Mouse (Mus musculus) liver, embryonic 13.5 days (tissue): Measurements from ENCODE around the gene Phgr1. TPM values are rescaled to one million over a fixed set of nuclear protein-coding genes. Genes with fewer than 3 reads are reported as not detected.

Experiments
- ATAC-seq: fragments of 200-750 bp; cut with Nextera tagmentation; 2 replicates; pipeline ENCODE4 v1.8.0; 2017; ENCODE audit warnings: low read depth, mild to moderate bottlenecking, moderate number of reproducible peaks, moderate library complexity
- DNase-seq: peaks from one replicate; pipeline ENCODE4 v3.0.0; 2022
- H3K27ac ChIP-seq: fragments of 300-500 bp; sonication (generic); 2 replicates; pipeline ENCODE4 v1.5.1; 2015; ENCODE audit warnings: moderate library complexity, mild to moderate bottlenecking, inconsistent platforms
- H3K27me3 ChIP-seq: fragments of 300-500 bp; sonication (generic); 2 replicates; pipeline ENCODE4 v1.6.1; 2015; ENCODE audit warnings: mild to moderate bottlenecking, inconsistent platforms
- H3K36me3 ChIP-seq: fragments of 300-500 bp; sonication (generic); 2 replicates; pipeline ENCODE4 v1.6.1; 2015; ENCODE audit warnings: mild to moderate bottlenecking, inconsistent platforms
- H3K4me1 ChIP-seq: fragments of 300-500 bp; sonication (generic); replicated peaks from 2 replicates; pipeline ENCODE4 v1.6.1; 2015; ENCODE audit warnings: inconsistent platforms
- H3K4me2 ChIP-seq: fragments of 300-500 bp; sonication (generic); 2 replicates; pipeline ENCODE4 v1.6.1; 2015; ENCODE audit warnings: inconsistent platforms, mild to moderate bottlenecking, moderate library complexity
- H3K4me3 ChIP-seq: fragments of 300-500 bp; sonication (generic); replicated peaks from 2 replicates; pipeline ENCODE4 v1.5.1; 2015; ENCODE audit warnings: mild to moderate bottlenecking, inconsistent platforms
- H3K9ac ChIP-seq: fragments of 300-500 bp; sonication (generic); 2 replicates; pipeline ENCODE4 v1.6.1; 2015; ENCODE audit warnings: mild to moderate bottlenecking, inconsistent platforms
- H3K9me3 ChIP-seq: fragments of 300-500 bp; sonication (generic); replicated peaks from 2 replicates; pipeline ENCODE4 v1.6.1; 2016; ENCODE audit warnings: inconsistent platforms
- WGBS: fragments of 180-500 bp; shearing (Covaris S2); methylation state at CpG from one replicate; pipeline ENCODE4 v1.1.7; 2015; ENCODE audit not compliant: insufficient replicate concordance; 5-methylcytosine and 5-hydroxymethylcytosine counted together
- polyA plus RNA-seq: library from polyadenylated mRNA; unstranded; fragments of >200 nt; fragmentation: Nextera tagmentation; extraction: Ambion mirVana; gene quantifications from 2 replicates; pipeline ENCODE4 v1.2.1, GENCODE M21; 2015

Phgr1 gene
- polyA plus RNA-seq, 1 experiment from 2014 or later, result not detected

DNA sequence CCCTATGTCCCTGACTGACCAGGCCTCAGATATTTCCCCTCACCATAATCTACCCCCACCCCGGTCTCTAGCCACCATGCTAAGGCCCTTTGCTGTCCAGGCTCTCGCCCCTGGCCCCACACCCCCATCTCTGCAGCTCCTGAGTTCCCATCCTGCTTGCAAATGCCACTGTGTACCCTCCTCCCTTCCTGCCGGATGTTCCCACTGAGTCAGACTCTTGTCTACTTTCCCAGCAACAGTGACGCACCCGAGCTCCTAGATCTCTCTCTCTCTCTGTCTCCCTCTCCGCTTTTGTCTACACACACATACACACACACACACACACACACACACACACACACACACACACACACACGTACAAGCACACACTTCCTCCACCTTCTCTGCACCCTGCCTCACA lies 9.1 kb upstream of the Phgr1 start:
- DNase-seq (no peak), ATAC-seq (no peak)
- H3K4me1 ChIP-seq, result peaks cover 61% of the 10 kb centered on the region
- H3K36me3 ChIP-seq, result no peaks in the 10 kb centered on the region
- peaks cover 16% of the 10 kb centered on the region for H3K27me3 ChIP-seq
- WGBS, result 66% methylated on average over 7 of the region's 7 CpGs
- no peaks in the 10 kb centered on the region for H3K9me3 ChIP-seq
- 0 out of 2 replicates have a peak overlapping the region, but pooled peaks have one; percentile 71 for H3K4me2 ChIP-seq
- H3K9ac ChIP-seq, result 0 out of 2 replicates have a peak overlapping the region, but pooled peaks have one; percentile 63
- H3K4me3 ChIP-seq, result no peak overlapping the region
- H3K27ac ChIP-seq, result peak overlapping the region; percentile 75

DNA sequence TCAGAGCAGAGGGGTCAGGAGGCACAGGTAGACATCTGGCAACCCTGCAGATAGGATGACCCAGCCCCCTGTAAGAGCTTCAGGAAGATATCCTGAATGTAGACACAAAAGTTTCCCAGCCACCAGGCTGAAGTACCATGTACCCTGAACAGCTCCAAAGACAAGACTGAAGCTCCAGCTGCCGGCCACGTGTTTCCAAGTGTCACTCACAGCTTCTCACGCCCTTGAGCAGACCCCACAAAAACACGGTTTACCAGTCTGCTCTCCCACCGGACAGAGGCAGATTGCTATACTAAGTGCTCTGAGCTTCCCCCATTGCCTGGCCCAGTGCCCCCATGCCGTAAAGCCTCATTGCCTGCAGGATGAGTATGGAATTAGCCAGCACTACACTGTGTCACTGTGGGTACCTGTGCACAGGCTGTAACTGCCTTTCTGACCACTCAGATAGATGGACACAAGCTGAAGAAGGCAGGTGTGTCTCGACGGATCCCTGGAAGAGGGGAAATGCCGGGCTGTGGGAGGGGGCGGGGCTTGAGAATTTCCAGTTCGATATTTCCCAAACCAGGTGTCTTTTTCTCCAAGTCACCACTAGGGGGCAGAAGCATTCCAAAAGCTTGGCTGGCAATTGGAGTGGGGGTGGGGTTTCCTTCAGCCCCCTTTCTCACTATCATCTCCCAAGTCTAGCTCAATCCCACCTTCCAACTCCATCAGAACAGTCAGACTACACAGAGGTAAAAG lies 8.3 kb upstream of the Phgr1 start:
- peak overlapping the region; percentile 75; the same call in 1 of the 2 replicates for H3K27ac ChIP-seq
- ATAC-seq (no peak), DNase-seq (peak; percentile 45)
- peaks cover 56% of the 10 kb centered on the region for H3K4me1 ChIP-seq
- H3K9ac ChIP-seq, result no peak overlapping the region
- H3K27me3 ChIP-seq, result peaks cover 12% of the 10 kb centered on the region
- peak overlapping the region; percentile 34 for H3K4me2 ChIP-seq
- WGBS, result 22% methylated on average over 11 of the region's 11 CpGs
- no peaks in the 10 kb centered on the region for H3K36me3 ChIP-seq
- no peak overlapping the region for H3K4me3 ChIP-seq
- H3K9me3 ChIP-seq, result no peaks in the 10 kb centered on the region

DNA sequence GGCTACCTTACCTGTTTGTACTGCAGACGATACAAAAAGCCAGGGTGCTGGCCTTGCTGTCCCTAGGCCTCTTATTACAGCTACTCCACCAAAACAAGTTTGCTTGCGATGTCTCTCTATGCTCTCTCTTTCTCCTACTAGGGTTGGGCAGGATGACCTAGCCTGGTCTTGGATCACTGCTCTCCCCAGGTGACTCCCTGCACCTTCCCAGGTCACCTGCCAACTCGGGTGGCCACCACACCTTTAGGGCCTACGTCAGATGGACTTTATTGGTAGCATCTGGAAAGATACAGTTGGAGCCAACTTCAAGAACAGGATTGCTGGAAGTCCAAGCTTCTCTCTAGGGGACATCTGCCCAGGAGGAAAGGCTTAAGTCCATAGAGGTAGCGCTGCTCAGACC lies 7.7 kb upstream of the Phgr1 start:
- Histone ChIP-seq H3K36me3 (no peaks in the 10 kb centered on the region), H3K4me2 (no peak overlapping the region), H3K4me3 (no peak overlapping the region), H3K9ac (no peak overlapping the region), H3K27ac (no peak overlapping the region), H3K4me1 (peaks cover 51% of the 10 kb centered on the region), H3K9me3 (no peaks in the 10 kb centered on the region), H3K27me3 (peaks cover 12% of the 10 kb centered on the region)
- no peak for ATAC-seq
- no peak for DNase-seq
- 76% methylated on average over 5 of the region's 5 CpGs for WGBS

DNA sequence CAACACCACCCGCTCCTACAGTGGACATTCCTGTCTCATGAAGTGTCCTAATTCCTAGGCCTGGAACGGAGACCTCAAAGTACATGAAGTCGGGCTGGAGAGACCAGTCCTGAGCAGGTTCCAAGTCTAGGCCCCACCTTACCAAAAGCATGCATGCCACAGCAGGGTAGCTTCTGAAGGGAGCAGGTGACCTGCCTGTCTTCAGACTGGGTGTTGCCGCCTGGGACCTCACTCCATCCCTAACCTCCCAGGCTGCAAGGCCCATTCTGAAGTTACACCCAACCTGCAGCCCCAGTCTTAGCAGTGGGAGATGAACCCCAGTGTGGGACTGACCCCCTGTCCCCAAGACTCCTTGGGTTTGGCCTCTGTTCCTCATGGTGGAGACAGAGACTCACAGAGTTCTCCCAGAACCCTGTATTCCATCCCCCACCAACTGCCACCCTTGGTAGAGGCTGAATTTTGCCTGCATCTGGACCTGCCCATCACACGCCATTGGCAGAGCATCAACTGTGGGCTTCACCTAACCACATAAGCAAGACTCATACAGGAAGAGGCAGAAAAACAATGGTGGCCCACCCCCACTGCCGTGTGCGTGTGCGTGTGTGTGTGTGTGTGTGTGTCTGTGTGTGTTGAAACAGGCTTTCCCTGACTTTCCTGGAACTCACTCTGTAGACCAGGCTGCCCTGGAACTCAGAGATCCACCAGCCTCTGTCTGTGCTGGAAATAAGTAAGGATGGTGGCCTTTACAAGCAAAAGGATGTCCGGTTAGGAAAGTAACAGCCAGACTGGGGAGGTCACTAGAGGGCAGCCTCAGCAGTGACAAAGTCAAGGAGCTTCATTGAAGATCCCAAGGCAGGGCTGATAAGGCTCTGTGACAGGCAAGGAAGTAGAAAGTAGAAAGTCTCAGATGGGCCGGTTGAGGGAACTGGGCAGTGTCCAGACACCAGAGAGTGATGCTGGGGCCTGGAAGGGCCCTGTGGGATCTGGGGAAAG lies 6.2 kb upstream of the Phgr1 start:
- Histone ChIP-seq H3K36me3 (no peaks in the 10 kb centered on the region), H3K4me2 (no peak overlapping the region), H3K27me3 (0 out of 2 replicates have a peak, but pooled peaks cover 3% of the 10 kb centered on the region), H3K4me3 (no peak overlapping the region), H3K9ac (0 out of 2 replicates have a peak overlapping the region, but pooled peaks have one; percentile 26), H3K27ac (no peak overlapping the region), H3K4me1 (peaks cover 39% of the 10 kb centered on the region), H3K9me3 (no peaks in the 10 kb centered on the region)
- 54% methylated on average over 10 of the region's 10 CpGs for WGBS
- DNase-seq (no peak), ATAC-seq (no peak)

DNA sequence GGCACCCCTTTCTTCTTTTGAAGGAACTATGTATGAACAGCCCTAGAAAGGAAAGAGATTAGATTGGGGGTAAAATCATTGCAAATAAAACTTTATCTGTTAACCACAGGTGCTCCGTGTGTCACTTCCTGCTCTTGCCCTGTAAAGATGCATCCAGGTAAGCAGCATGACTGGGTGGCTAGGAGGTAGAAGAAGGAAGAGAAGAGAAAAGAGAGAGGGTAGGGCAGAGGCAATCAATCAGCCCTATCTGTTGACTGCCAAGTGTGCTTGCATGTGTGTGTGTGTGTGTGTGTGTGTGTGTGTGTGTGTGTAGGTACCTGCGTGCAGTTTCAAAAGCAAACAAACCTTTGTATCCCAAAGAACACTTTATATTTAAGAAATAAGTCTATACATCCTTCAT lies 2.0 kb downstream of the Phgr1 start:
- ATAC-seq, result no peak
- H3K9ac ChIP-seq, result no peak overlapping the region
- no peaks in the 10 kb centered on the region for H3K9me3 ChIP-seq
- WGBS, result 47% methylated on average over 2 of the region's 2 CpGs
- peaks cover 8% of the 10 kb centered on the region for H3K4me1 ChIP-seq
- no peak for DNase-seq
- H3K4me3 ChIP-seq, result no peak overlapping the region
- no peak overlapping the region for H3K27ac ChIP-seq
- no peak overlapping the region for H3K4me2 ChIP-seq
- peaks cover 20% of the 10 kb centered on the region for H3K27me3 ChIP-seq
- H3K36me3 ChIP-seq, result no peaks in the 10 kb centered on the region

DNA sequence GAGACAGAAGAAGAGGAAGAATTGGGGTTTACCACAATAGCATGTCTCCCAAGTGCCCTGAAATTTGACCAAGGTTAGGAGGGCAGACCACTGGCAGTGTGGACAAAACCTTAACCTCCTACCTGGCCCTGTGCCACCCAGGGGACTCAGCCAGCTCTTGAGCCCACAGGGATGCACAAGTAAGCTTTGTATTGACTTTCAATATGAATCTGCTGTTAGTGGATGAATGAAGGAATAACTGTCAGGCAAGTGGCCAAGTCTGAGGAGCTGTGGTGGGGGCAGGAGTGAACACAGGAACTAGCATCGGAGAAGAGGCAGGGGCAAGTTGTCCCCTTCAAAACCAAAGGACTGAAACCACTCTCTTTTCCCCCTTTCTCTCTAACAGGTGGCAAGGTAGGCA lies 2.8 kb downstream of the Phgr1 start:
- Histone ChIP-seq H3K9ac (no peak overlapping the region), H3K4me3 (no peak overlapping the region), H3K4me2 (no peak overlapping the region), H3K36me3 (no peaks in the 10 kb centered on the region), H3K9me3 (no peaks in the 10 kb centered on the region), H3K27me3 (peaks cover 29% of the 10 kb centered on the region), H3K27ac (no peak overlapping the region), H3K4me1 (peaks cover 15% of the 10 kb centered on the region)
- ATAC-seq (no peak), DNase-seq (no peak)
- WGBS, result 37% methylated on average over 1 of the region's 1 CpGs

DNA sequence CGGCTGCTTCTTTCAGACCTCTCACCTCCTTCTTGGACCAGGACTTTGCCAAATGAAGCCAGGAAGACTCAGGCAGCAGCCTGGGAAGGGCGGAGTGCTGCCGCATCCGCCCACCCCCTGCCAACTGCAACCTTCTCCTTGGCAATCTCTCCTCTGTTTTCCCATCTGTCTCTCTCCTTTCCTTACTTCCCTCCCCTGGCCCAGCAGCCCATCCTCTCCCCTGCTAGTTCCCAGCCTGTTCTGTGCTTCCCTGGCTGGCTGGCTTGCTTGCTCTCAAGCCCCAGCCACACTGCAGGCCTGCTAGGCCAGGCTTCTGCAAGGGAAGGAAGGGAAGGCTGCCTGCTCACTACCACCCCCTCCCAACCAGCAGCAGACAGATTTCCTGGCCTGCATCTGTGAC lies 3.3 kb downstream of the Phgr1 start:
- Histone ChIP-seq H3K27ac (no peak overlapping the region), H3K4me2 (no peak overlapping the region), H3K4me3 (no peak overlapping the region), H3K4me1 (peaks cover 15% of the 10 kb centered on the region), H3K9ac (no peak overlapping the region), H3K9me3 (no peaks in the 10 kb centered on the region), H3K27me3 (peaks cover 33% of the 10 kb centered on the region), H3K36me3 (no peaks in the 10 kb centered on the region)
- WGBS, result 93% methylated on average over 3 of the region's 4 CpGs
- DNase-seq (no peak), ATAC-seq (no peak)

DNA sequence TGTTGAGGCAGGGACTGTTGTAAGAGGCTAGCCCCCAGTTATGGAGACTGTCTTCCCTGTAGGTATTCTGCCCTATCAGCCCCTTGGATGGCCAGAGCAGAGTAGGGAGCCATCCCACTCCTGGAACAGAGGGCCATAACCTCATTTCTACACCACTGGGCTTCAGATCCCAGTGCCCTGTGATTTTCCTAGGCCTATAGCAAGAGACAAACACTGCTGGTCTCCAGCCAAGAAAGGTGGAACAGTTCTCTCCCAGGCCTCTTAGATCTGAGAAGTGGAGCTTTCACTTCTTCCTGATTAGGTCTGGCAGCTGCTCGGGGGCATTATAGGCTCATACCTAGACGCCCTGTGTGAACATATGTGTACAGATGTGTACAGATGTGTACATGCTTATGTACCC lies 3.7 kb downstream of the Phgr1 start:
- H3K4me2 ChIP-seq, result no peak overlapping the region
- no peaks in the 10 kb centered on the region for H3K9me3 ChIP-seq
- H3K4me1 ChIP-seq, result peaks cover 15% of the 10 kb centered on the region
- no peak overlapping the region for H3K9ac ChIP-seq
- no peak for DNase-seq
- peaks cover 36% of the 10 kb centered on the region for H3K27me3 ChIP-seq
- 63% methylated on average over 2 of the region's 2 CpGs for WGBS
- no peaks in the 10 kb centered on the region for H3K36me3 ChIP-seq
- H3K27ac ChIP-seq, result no peak overlapping the region
- ATAC-seq, result no peak
- H3K4me3 ChIP-seq, result no peak overlapping the region

DNA sequence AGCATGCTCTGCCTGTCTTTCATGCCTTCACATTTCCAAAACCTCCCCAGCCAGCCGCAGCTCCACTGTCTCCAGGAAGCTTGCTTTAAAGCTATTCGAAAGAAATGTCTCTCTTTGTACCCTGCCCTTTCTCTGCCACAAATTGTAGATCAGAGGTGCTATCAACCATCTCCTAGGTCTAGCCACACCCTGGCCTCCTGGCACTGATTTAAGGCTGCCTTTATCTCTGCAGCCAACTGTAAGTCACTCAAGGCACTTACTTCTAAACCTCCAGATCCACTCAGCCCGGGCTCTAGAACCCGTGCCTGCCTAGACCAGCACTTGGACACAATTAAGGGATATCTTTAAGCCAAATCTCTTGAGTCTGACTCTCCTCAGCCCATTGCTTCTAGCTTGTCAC lies 5.8 kb downstream of the Phgr1 start:
- WGBS, result 51% methylated on average over 4 of the region's 4 CpGs
- Histone ChIP-seq H3K4me2 (no peak overlapping the region), H3K27ac (no peak overlapping the region), H3K4me1 (peaks cover 22% of the 10 kb centered on the region), H3K27me3 (peaks cover 33% of the 10 kb centered on the region), H3K9ac (no peak overlapping the region), H3K36me3 (no peaks in the 10 kb centered on the region), H3K9me3 (no peaks in the 10 kb centered on the region), H3K4me3 (no peak overlapping the region)
- ATAC-seq (no peak), DNase-seq (no peak)

DNA sequence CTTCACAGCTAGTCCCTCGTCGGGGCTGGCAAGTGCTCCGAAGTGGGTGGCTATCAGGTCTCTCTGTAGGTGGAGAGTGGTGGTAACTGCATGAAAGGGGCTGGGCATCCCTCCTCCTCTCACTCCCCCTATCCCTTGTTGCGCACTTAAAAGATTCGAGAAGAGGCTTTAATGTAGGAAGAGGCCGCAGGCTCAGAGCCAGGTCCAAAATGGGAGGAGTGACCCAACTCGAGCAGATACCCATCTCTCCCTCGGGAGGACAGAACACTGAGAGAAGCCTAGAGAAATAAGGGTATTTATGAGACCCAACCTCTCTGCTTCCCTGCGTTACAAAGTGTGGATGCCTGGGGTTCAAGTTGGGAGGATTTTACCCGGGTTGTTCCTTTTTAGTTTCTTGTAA lies 6.5 kb downstream of the Phgr1 start:
- Histone ChIP-seq H3K9me3 (no peaks in the 10 kb centered on the region), H3K4me2 (peak overlapping the region; percentile 60), H3K4me3 (peak overlapping the region; percentile 38), H3K27me3 (peaks cover 33% of the 10 kb centered on the region), H3K27ac (no peak overlapping the region), H3K4me1 (peaks cover 22% of the 10 kb centered on the region), H3K36me3 (no peaks in the 10 kb centered on the region), H3K9ac (no peak overlapping the region)
- WGBS, result 28% methylated on average over 10 of the region's 10 CpGs
- DNase-seq (no peak), ATAC-seq (no peak)
